Mouse (Mus musculus) adrenal gland, postnatal 36 days (tissue): ENCODE measurements at regions not wholly inside any gene's neighbourhood (a gene's known extent, or its start where the extent isn't known, plus 50 kb on each side); places are given as distances from the start of the nearest gene placed in this dataset.
"Not testable (repeated sequence)": the region's sequence is repeated elsewhere in the genome, so short reads cannot be mapped to it uniquely, and the experiment has no call there.

ENCODE experiments used
- DNase-seq, 2 experiments: peaks; one replicate each; pipeline ENCODE4 v3.0.0; 2021; ENCODE audit warnings: mixed read lengths in 1 of 2

DNA sequence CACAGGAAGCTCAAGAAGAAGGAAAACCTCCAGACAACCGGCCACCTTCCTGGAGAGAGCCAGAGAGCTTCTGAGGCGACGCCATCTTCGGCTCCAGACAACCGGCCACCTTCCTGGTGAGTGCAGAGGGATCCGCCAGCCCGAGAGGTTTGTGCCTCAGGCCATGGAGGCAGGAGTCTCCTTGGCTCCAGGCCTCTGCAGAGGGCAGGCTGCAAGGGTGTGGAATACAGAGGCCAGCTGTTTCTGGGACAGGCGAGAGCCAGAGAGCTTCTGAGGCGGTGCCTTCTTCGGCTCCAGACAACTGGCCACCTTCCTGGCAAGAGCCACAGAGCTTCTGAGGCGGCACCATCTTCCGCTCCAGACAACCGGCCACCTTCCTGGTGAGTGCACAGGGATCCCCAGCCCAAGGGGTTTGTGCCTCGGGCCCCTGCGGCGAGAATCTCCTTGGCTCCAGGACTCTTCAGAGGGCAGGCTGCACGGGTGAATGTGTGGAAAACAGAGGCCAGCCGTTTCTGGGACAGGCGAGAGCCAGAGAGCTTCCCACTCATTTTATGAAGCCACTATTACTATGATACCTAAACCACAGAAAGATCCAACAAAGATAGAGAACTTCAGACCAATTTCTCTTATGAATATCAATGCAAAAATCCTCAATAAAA, 441.4 kb downstream of the Arl6ip6 start:
- not testable (repeated sequence) for DNase-seq

DNA sequence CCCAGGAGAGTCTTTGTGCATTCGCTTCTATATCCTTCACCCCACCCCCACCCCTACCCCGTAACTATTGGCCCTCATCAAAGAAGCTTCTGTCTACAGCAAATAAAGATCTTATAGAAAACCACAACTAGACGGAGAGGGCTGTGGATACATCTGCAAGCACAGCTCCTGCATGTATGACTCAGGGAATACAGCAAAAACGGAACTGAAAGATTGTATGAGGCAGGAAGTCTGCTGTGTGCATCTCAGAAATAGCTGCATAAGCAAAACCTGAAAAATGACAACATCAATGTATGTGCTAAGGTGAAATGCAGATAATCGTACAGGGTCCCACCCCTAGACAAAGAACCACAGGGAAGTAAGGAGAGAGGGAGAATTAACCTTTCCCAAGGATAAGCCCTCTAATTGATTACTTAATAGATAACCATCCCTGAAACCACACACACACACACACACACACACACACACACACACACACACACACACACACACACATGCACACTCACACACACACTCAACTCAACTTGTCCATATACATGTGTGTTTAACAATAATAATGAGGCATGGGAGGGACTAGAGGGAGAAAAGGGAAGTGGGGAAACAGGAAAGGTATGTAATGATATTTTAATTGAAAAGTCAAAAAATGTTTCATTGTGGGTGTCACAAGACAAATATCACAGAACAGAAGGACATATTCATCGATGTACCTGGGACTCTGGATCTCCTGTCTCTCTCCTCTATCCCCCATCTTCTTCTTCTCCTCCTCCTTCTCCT, 416.6 kb downstream of the Rprm start:
- DNase-seq, result no peak

DNA sequence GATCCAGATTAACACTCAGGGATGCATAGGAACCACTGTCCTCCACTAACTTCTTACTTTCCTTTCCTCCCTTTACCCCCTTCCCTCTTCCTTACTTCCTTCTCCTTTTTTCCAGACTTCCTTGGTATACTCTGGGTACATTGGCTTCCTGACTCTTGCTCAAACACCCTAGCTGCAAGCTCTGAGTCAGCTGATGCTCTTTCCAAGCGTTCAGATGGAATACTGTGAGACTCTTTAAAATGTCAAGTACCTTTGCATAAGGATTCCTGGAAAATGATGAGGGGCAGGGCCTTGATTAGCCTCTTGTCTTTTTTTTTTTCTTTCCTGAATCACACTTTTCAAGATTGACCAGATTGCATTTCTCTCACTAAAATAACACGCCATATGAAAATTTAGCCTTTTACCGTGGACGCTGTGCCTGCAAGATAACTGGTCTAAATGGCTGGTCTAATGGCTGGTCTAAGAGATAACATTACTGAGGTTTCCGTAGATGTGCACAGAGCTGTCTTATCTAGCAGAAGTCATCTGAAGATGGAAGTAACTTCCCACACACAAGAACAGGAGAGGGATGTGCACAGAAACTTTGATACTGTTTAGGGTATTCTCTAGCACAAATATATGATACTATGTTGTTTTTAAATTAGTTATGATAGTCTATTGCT, 404.9 kb downstream of the Rprm start:
- no peak for DNase-seq

DNA sequence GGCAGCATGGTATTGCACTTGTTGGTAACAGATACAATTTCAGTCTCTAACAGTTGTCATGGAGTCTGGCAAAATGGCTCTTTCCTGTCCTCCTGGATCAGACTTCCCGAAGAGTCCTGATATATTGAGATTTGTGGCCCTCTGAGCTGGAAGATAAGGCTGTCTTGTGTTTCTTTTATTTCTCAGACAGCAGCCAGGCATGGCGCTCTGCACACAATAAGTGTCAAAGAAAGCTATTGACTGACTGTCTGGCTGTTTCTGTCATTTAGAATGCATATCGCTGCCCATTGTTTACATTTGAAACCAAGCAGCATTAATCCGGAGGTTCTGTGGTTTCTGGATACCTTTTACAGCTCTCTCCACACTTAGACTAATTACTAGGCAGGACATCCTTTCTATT, 402.8 kb downstream of the Rprm start:
- DNase-seq, result no peak

DNA sequence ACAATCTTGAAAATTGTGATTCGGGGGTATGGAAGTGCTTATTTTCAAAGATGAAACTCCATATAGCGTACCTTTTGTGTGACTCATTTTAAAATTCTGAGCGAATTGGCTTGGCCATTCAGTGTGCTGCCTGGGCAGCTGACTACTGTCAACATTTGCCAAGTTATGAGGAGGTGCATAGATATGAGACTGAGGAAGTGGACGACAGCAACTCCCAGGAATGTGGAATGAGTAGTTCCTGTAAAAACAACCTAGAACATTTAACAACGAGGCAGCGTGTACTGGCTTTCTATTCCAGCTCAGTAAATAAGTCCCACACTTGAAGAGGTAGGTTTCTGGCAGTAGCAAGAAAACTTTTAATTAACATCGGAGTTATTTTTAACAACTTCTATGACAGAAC, 398.1 kb downstream of the Rprm start:
- no peak for DNase-seq

DNA sequence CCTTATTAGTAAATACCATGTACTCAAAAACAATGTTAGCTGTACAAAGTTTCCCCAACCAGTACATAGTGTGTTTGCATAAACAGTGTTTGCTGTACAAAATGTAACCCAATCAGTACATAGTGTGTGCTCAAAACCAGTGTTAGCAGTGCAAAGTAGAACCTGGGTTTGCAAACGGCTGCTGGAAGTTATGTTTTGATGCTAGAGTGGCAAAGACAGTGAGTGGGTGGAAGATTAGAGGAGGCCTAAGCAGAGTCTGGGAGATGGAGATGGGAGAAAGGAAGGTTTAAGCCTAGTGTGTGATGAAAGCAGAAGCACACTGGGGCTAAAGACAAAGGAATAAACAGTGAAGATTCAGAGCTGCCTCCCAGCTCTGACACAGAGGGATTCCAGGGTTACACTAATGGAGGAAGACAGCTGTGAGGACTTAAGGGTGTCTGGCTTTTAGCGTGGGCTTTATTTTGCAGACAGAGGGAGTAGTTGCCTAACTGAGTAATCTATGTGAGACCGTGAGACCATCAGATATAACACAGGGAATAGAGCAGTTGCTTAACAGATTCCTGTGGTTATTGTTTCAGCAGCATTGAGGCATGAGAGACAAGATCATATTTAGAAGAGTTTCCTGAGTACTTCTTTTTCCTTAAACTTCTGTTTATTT, 396.0 kb downstream of the Rprm start:
- DNase-seq, result no peak

DNA sequence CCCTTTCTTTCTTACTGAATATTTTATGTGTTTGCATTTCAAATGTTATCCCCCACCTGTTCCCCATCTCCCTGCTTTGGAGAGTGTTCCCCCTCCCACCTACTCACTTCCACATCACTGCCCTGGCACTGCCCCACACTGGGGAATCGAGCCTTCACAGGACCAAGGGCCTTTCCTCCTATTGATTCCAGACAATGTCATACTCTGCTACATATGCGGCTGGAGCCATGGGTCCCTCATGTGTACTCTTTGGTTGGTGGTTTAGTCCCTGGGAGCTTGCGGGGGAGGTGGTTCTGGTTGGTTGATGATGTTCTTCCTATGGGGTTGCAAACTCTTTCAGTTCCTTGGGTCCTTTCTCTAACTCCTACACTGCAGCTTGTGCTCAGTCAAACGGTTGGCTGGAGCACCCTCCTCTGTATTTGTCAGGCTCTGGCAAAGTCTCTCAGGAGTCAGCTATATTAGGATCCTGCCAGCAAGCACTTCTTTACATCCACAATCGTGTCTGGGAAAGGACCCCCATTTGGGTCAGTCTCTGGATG, 393.7 kb downstream of the Rprm start:
- DNase-seq, result no peak

DNA sequence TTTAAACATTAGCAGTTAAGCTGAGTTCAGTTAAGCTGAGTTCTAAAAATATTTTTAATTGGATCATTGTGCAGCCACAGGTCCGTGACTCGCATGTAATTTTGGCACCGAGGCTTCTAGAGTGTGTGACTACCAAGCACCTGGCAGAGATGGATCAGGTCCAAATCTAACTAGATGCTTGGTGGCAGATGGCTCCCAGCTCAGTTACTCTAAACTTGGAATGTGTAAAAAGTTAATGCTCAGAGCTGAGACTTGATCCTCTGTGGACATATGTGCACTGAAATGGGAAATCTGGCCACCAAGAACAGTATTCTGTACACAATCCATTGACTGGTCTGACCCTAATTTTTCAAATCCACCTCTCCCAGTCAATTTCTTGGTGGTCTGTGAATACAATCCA, 374.1 kb downstream of the Rprm start:
- DNase-seq, result no peak

DNA sequence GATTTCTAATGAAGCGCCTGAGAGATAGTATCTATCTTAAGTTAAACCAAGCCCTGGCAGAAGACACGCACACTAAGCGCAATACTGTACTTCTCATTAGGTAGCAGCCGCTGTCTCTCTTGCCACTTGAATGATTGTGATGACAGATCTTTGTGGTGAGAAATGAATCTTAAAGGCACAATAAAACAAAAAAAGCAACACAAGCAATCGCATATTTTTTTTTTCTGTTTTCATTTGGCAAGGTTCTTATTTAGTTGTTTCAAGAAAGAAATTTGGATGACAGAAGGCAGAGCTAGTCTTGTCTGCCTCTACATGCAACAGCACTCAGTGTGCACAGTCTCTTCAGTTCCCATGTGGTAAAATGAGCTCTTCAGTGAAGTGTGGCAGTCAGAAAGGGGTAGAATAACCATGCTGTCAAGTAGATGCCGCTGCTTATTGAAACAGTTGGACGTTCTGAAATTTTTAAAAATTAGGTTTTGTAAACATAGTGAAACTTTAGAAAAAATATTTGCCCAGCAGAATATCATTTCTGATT, 372.2 kb downstream of the Rprm start:
- no peak for DNase-seq

DNA sequence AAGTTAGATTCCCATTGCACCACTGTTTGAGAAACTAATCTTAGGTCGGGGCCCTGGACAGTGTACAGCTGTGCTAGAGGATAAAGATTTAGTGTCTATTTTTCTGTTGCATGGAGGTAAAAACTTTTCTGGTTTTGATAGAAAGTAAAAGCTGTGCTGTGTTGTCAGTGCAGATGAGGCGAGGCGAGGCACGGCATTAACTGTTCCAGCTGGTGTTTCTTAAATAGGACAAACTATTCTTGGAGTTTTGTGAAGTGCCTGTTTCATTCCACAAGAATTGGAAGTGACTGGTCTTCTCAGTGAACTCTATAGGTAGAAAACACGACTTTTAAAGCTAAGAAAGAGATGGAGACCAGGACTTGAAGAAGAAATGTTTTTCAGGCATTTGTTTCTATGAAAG, 370.3 kb downstream of the Rprm start:
- no peak for DNase-seq

DNA sequence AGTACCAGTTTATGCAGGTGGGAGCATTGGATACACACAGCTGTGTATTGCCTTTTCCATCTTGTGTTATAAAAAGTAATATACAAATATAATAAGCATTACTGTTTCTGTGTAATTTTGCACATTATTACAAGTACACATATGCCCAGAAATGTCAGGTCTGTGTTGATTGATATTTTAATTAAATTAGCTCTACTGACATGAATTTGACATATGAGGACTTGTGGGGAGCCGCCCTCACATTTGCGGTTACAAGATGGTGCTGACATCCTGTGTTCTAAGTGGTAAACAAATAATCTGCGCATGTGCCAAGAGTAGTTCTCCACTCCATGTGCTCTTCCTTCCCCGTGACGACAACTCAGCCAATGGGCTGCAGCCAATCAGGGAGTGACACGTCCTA, 362.1 kb downstream of the Rprm start:
- no peak for DNase-seq

DNA sequence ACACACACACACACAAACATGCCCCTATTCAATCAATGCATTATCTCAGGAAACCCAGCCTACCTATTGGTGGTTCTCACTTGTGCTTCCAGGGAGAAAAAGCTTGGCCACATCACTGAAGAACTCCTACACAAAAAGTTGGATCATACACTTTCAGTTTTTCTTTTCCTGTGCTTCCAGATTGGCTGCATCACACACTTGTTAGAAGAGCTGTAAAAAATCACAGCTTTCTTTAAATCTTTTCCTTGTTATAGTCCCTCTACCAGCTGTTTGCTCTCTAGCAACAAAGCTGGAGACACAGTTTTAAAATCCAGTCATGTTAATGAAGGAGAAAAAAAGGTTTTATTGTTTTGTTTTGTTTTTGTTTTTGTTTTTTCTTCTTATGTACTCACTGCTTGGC, 356.7 kb downstream of the Rprm start:
- DNase-seq, result no peak

DNA sequence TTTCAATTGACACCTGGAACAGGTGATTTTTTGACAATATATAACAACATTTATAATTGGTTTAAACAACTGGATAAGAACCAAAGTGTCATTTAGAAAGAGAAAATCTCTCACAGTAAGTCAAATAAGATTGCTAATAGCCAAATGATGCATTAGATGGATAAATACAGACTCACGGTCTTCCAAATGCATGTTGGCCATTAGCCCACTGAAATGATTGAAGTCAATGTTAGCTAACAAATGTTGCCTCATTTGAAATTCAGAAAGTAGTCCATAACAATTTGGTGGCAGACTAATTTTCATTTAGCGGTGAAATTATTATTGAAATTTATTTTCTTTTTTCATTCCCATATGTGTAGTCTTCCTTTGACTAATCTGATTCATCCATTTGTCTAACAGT, 354.9 kb downstream of the Rprm start:
- no peak for DNase-seq

DNA sequence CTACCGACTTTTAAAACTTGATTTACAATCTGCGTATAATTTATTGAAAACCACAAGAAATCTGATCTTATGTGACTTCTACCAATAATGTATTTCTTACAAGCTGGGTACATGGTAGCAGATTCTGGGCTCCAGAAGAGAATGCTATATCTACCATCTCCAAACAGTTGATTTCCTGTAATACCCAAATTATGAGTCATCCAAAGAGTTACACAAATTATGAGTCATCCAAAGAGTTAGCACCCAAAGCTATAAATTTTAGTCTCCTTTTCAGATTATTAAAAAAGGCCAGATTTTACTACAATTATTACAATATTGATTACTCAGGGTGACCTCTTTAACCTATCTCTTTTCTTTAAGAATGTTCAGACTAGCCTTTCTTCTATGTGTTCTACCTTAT, 321.9 kb downstream of the Rprm start:
- DNase-seq, result no peak

DNA sequence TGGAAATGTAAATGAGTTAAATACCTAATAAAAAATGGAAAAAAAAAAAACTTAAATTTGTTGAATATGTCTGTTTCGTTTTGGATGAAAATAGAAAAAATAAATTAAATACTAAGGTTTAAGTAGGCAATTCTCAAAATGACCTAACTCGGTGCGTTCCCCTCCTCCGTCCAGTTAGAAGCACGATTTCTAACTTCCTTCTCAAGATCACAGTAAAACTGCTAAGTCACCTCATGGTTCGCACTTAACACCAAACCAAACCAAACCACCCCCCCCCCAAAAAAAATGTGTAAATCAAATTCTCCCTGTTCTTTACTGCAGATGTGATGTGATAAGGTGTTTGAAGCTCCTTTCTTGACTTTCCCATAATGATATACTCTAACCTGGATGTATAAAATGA, 303.3 kb downstream of the Rprm start:
- not testable (repeated sequence) for DNase-seq

DNA sequence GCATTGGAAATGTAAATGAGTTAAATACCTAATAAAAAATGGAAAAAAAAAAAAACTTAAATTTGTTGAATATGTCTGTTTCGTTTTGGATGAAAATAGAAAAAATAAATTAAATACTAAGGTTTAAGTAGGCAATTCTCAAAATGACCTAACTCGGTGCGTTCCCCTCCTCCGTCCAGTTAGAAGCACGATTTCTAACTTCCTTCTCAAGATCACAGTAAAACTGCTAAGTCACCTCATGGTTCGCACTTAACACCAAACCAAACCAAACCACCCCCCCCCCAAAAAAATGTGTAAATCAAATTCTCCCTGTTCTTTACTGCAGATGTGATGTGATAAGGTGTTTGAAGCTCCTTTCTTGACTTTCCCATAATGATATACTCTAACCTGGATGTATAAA, 296.8 kb downstream of the Rprm start:
- DNase-seq, result not testable (repeated sequence)

DNA sequence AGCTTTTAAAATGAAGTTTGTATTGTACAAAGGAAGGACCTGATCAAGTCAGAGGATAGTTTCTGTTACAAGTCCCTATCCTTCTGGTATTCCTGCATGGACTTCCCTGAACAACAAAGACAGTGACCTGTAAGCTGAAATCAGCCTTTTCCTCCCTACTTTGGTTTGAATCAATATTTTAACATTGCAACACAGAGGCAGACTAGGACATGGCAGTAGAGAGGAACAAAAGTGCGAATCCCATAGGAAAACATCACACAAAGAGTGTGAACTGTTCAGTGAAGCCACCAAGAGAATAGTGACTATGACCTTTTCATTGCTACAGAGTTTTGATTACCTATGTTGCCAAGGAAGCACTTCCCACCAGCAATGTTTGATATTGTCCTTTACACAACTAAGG, 288.7 kb downstream of the Rprm start:
- DNase-seq, result no peak

DNA sequence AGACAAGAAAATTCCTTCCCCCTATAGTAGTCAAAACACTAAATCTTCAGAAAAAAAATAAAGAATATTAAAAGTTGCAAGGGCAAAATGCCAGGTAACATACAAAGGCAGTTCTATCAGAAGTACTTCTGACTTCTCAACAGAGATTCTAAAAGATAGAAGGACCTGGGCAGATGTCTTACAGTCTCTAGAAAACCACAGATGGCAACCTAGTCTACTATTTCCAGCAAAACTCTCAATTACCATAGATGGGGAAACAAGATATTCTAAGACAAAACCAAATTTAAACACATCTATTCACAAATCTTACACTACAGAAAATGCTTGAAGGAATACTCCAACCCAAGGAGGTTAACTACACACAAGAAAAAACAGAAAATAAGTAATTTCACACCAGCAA, 281.7 kb downstream of the Rprm start:
- no peak for DNase-seq

DNA sequence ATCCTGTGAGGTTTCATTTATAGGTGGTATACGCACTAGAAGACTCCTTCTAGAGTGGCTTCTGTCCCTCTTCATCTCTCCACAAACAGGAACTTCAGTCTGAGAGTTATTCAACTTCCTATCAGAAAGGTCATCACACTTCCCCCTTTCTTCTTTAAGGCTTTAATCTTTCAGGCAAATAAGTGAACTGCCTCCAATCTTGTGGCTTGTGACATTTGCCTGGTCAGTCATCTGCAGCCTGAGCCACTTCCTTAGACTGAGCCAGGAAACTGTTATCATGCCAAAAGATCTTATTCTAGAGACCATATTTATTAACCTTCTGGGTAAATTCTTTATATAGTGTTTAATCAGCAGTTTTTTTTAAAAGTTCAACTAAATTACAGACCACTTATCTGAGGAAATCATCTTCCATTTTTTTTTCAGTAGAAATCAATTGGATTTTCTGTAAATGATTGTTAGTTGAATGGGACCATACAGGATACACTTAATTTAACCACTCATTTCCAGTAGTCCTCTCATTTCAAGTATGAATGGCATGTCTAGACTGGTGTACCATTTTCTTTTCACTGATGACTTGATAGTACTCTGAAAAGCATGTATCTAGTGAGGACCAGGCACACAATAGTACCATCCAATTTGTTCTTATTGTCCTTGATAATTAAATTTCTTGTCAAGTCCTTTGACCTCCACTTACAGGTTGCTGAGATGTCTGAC, 234.4 kb downstream of the Rprm start:
- no peak for DNase-seq
